ENCODE assay signal across 8 mouse cellular contexts in genomic region chr3:20002786-20003185, GRCm38 (mm10). TPM values are rescaled to one million over a fixed set of nuclear protein-coding genes. Genes with fewer than 3 reads are reported as not detected.
DNase-seq lines count a peak whose midpoint lies in the region; ATAC-seq lines count a peak whose summit lies in the region.

No protein-coding gene starts in this region.

- intact Hi-C loops in heart, postnatal 14 days (cut with DNase I), result loop anchor here (2.0 kb wide), 1 partner anchor 100 kb away; no protein-coding TSS in a partner anchor

- peak; percentile 22 for DNase-seq in gastrocnemius, adult 18-20 months (ENCODE audit: low spot score)
- no peak for DNase-seq in gastrocnemius, postnatal 25 days
- peak; percentile 15 to 18 for DNase-seq in right cerebral cortex, adult 2 months (ENCODE audit: low spot score in 2 of 2)
- no peak for DNase-seq in right cerebral cortex, postnatal 36 days (ENCODE audit: low spot score in 2 of 2)
- DNase-seq in heart, postnatal 14 days, result peak; percentile 21 to 33
- DNase-seq in thymus, postnatal 36 days, result peak; percentile 15 to 19
- no peak for DNase-seq in urinary bladder, adult 18-20 months (ENCODE audit: low spot score in 2 of 2)

- ATAC-seq in cerebellum, adult (ENCODE audit: insufficient number of reproducible peaks, low FRiP score, low TSS enrichment), result no peak

RNA-seq across cellular contexts. Expression of gene Hps3, which starts 32.3 kb away (rescaled TPM):
- 1 to 10 TPM; 3.6 to 3.8 TPM for total RNA-seq in gastrocnemius, adult 18-20 months (2021)
- 1 to 10 TPM; 3.9 to 4.7 TPM for total RNA-seq in gastrocnemius, postnatal 25 days (2021)
- 10 to 100 TPM in 1 of 2 experiments, 1 to 10 TPM in 1; 8.5 to 11.5 TPM for total RNA-seq in heart, postnatal 14 days (2021)

RNA-seq across cellular contexts. Expression of gene Cp, which starts 45.9 kb away (rescaled TPM):
- total RNA-seq in gastrocnemius, adult 18-20 months (2021), result 1 to 10 TPM; 6.3 to 6.5 TPM
- 1 to 10 TPM; 6.4 to 9.0 TPM for total RNA-seq in gastrocnemius, postnatal 25 days (2021)
- total RNA-seq in heart, postnatal 14 days (2021), result 10 to 100 TPM; 17.0 to 21.1 TPM

RNA-seq across cellular contexts. Expression of gene Hltf, which starts 54.8 kb away (rescaled TPM):
- 1 to 10 TPM; 2.2 to 2.5 TPM for total RNA-seq in gastrocnemius, adult 18-20 months (2021)
- total RNA-seq in gastrocnemius, postnatal 25 days (2021), result 1 to 10 TPM; 3.2 to 5.0 TPM
- 10 to 100 TPM; 14.9 to 16.4 TPM for total RNA-seq in heart, postnatal 14 days (2021)

Comparison
In these comparisons a context has a peak if more than half of its experiments do, and no peak if none do; other contexts are left out.
1. DNase-seq: peak in gastrocnemius, adult 18-20 months (single experiment), right cerebral cortex, adult 2 months (2 of 2), heart, postnatal 14 days (2 of 2) and thymus, postnatal 36 days (2 of 2); none in gastrocnemius, postnatal 25 days (single experiment), right cerebral cortex, postnatal 36 days (0 of 2) and urinary bladder, adult 18-20 months (0 of 2).